Mouse (Mus musculus) embryo, embryonic 9.5 days (tissue): Measurements from ENCODE around the gene Vmn2r29.
"Not testable (repeated sequence)": the region's sequence is repeated elsewhere in the genome, so short reads cannot be mapped to it uniquely, and the experiment has no call there.

Experiments used
- DNase-seq: peaks from one replicate; pipeline ENCODE4 v3.0.0-alpha.2; 2017; ENCODE audit errors: extremely low spot score

The Vmn2r29 gene

GRCm38 (mm10) chr7:7247228-7247627, at the start of gene Vmn2r29:
Gene Vmn2r29, minus strand, starts transcription at chr7:7247328.
- not testable (repeated sequence) for DNase-seq

DNA sequence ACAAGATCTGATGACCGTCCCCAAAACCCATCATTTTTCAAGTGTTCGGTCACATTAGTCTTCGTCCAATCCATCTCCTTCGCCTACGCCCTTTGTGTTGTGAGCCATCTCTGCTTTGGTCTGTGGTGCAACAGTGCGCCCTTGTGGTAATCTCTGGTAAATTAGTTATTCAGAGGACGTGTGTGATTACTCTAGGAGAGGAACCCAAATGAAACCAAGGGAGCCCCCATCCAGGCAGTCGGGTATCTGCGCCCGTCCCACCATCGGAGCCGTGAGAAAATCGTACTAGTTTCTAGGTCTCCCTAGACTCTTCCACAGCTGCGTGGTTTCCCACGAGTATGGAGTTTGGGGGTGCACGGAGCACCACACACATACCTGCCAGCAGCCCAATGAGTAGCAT, 48.5 kb upstream of the Vmn2r29 start:
- peak; percentile 11 for DNase-seq

- DNase-seq, result no peak
These were observed 34.3 kb upstream of the Vmn2r29 start for GRCm38 (mm10) chr7:7281383-7281782.

DNA sequence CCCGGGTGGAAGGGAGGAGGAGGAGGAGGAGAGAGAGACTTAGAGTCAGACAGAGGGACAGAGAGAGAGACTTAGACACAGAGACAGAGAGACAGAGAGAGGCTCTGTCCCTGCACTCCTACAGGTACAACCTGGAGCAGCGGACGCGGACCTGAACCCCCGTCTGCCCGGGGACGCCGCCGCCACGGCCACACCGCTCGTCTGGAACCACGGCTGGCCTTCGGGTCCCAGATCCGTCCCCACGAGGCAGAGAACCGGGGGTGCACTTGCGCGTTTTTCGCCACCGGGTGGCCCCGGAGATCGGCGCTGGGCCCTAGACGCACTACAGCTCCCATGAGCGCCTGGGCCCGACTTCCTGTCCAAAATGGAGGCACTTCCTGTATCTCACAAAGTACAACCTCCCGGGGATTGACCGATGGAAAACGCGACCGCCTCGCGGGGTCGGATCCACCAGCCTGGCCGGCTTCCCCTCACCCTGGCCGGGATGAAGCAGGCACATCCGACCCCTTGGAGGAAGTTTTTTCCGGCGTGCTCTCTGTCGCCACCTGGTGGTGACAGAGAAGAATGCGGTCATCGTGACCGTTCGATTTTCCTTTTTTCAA, 30.9 kb upstream of the Vmn2r29 start, which contains the start of gene Gm45844:
Gm45844 (minus strand) TSS at position 324 of the 602 bp plus-strand sequence.
- peak; percentile 65 for DNase-seq

DNA sequence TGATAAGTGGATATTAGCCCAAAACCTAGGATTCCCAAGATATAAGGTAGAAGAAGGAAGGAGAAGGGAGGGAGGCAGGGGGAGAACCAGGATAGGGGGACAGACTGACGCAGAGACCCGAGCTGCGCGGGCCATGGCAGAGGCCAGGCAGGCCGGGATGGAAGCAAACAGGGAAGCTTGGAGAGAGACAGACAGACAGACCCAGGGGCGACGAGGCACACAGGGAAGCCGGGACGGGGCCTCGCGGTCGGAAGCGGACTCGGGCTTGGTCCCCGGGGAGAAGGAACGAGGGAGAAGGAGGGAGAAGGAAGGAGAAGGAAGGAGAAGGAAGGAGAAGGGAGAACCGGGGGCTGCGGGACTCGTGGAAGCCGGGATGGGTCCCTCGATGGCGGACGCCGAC, 30.4 kb upstream of the Vmn2r29 start:
- DNase-seq, result peak; percentile 49

- peak; percentile 9 for DNase-seq
These were observed 37.6 kb downstream of the Vmn2r29 start, which contains the start of gene Zfp772 for GRCm38 (mm10) chr7:7209313-7210151. Gene Zfp772, minus strand, starts transcription at chr7:7209998.

DNA sequence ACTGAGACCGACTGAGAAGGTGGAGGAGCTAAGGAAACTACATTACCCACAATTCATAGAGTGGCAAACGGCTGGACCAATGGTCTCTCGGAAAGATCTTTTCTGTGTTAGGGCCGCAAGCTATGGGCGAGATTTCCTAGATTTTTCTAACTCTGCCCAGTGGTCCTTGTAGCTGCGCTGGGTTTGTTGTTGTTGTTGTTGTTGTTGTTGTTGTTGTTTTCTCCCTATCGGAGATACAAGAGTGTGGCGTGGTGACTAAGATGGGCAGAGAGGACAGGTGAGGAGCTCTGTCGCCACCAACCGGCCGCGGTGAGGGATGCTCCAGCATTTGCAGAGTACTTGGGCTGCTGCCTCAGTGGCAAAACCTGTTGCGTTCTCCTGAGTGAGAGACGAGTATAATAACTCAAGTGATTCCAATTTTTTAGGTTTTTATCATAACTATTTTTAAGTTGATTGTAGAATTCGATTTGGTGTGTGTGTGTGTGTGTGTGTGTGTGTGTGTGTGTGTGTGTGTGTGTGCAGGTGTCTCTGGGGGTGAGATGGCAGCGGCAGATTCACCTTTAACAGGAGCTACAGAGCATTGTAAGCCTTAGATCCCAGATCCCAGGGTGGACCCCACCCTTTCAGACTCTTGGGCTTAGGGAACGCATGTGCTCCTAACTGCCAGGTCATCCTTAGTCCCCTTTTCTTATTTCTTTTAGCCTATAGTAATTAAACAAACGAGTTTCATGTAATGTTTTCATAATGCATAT, 58.8 kb downstream of the Vmn2r29 start:
- peak; percentile 71 for DNase-seq

- no peak for DNase-seq
These were observed 59.5 kb downstream of the Vmn2r29 start for GRCm38 (mm10) chr7:7187417-7188190.

DNA sequence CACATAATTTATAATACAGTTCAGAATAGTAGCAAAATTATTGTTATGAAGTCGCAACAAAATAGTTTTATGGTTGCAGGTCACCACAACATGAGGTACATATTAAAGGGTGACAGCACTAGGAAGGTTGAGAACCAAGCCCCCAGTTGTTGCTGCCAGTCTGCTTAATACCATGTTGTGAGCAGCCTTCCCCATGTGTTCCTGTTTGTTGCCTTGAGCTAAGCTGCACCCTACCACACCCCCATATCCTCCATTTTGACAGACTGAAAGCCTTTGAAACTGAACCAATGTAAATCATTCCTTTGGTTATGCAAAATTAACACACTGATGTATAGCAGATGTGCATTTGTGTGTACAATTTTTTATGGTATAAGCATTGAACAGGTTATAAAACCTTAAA, 61.2 kb downstream of the Vmn2r29 start:
- DNase-seq, result no peak
